Mouse (Mus musculus) gastrocnemius, adult 8-10 months (tissue): ENCODE results near the gene Cdca4. TPM values are rescaled to one million over a fixed set of nuclear protein-coding genes. Genes with fewer than 3 reads are reported as not detected.

Experiments
- DNase-seq, 2 experiments: peaks; one replicate each; pipeline ENCODE4 v3.0.0; 2022; ENCODE audit warnings: low spot score in 2 of 2
- total RNA-seq, 4 experiments: library from RNA; stranded (reverse); gene quantifications; 2 replicates each; pipeline ENCODE4 v1.2.4; 2022

Cdca4 gene
- total RNA-seq, 4 experiments from 2014 or later = 1.9 to 2.8 (median 2.5) TPM

- DNase-seq = no peak
These were observed 29.8 kb downstream of the Cdca4 start for GRCm38 (mm10) chr12:112799237-112799970.

DNA sequence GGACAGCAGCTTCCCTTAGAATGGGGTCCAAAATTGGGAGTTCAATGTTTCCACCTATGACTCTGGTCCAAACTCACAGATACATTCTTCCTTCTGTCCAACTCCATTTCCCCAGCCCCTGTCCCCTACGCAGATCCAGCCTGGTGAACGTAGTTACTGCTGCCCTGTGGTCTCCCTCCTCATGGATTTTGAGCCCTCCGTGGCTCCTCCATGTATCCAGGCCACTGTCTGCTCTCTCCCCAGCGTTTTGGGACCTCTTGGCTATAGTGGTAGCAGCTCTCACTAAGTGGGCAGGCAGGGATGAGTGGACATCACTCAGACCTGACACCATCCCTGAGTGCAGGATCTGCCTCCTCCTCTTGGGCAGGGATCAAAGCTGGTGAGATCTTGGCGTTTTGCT lies 30.5 kb downstream of the Cdca4 start:
- DNase-seq = no peak

DNA sequence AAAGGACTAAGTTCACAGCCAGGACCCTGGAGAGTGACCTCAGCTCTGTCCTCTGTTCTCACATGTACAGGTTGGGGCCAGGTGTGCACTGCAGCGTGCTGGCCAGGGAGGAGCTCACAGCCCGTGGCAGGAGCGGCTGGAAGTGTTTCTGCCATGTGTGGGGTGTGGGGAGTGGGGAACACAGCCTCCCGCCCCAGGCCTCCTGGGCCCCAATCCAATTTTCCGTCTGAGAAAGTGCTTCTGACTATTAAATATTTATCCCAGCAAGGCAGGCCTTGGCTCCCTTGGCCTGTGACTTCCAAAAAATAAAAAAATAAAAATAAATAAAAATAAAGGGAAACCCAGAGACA lies 30.9 kb downstream of the Cdca4 start:
- no peak for DNase-seq

DNA sequence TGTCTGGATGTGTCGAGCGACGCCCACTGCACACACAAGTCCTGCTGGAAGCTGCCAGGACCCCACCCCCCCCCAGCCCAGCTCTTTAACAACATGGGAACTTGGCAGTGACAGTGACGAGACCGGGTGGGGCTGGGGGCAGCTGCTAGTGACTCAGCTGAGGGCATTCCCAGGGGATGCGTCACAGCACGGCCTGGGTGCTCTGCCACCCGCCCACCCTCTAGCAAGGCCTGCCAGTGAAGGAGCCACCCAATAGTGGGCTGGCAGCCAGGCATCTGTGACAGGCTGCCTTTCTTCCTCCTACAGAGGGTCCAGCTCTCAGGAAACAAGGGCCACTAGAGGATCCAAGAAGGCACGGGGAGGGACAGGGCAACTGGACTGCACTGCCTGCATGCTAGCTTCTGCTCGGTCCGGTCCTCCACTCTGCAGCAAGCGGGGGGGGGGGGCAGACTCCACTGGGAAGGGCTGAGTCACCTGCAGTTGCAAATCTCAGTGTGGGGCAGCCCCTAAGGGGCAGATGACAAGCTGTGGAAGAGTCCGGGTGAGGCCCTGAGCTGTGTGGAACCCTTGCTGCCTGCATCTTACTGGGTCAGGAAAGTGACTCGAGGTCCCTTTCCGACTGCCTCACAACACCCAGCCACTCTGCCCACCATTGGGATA lies 31.4 kb downstream of the Cdca4 start:
- DNase-seq = no peak

DNA sequence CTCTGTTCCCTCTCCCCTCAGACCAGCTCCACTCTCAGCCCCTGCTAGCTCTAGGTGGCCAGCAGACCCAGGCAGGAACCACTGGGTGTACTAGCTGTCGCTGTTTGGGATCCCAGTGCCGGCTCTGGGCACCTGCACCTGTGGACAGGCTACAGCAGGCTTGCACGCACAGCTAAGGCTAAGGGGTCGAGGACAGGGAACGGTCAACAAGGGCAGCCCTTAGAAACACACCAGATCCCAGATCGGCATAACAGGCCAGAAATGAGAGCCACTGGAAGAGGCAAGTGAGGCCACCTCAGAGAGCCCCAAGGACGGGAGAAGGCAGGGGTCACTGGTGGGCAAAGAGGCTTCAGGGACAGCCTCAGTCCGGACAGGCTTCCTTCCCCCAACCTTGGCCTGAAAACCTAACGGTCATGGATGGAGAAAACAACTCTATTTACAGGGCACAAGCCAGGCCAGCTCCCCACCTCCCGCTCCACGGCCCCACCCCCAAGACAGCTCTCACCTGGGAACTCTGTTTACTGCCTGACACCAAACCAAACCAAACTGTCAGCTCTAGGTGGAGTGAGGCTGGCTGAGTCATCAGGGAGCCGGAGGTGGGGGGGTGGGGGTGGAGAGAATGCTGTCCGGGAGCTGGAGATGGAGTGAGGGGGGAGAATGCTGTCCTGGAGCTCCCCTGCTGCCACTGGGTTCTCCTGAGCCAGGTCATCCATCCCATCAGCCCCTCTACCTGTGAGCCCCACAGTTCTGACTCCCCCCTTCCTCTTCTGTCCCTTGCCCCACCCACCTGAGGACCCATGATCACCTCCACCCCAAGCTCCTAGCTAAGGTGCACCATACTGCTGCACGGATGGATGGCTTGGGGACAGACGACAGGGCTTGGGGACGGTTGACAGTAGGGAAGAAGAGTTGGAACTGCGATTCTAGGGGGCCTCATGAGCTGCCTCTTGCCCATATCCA lies 32.4 kb downstream of the Cdca4 start:
- no peak for DNase-seq

GRCm38 (mm10) chr12:112795466-112796104 lies 33.6 kb downstream of the Cdca4 start:
- DNase-seq = peak; percentile 52 to 60

GRCm38 (mm10) chr12:112794998-112795397 lies 34.2 kb downstream of the Cdca4 start:
- no peak for DNase-seq

DNA sequence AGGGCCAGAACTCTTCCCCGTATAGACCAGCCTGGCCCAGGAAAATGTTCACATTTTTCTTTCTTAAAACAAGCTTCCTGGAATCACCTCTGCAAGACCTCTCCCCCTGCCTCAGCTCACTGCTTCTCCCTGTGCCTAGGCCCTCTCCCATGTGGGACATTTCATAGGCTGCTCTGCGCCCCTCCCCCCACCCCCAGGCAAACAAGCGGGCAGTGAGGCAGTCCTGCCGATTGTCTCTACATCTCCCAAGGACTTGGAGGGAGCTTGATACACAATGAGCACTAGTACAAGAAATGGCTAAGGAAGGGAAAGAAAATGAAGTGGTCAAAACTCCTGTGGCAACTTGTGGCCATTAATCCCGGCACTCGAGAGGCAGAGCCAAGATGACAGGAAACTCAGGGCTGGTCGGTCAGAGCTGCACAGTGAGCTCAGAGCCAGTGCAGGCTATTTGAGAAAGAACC lies 34.8 kb downstream of the Cdca4 start:
- DNase-seq = no peak

DNA sequence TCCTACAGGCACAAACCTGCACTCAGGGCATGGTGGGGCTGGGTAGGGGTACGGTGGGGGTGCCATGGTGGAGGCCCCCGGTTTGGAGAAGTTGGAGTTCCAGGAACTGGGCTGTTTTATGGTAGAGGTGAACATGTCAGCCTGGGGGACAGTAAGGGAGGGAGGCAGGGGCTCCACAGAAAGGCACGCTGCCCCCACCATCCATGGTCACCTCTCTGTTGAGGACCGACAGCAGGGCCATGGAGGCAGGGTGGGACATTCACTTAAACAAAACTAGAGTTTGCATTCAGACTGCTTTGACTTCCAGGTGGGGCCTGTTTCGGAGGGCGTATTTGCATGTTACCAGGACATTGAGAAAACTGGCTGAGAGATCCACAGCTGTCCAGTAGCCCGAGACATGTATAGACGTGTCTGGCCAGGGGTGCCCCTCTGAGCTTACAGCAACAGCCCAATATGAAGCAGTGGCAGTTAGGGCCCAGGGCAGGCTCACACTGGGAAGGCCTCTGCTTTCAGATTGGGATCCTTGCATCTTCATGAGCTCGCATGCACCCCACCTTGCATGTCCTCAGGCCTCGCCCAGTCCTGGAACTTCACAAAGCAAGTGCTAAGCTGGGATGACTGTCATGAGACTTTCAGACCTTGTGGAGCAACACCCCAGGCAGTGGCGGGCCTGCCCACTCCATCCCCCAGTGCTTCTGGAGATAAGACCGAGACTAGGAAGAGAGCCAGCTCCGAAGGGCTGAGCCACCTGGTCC lies 35.4 kb downstream of the Cdca4 start:
- peak in 1 of 2 experiments; percentile 37 for DNase-seq

DNA sequence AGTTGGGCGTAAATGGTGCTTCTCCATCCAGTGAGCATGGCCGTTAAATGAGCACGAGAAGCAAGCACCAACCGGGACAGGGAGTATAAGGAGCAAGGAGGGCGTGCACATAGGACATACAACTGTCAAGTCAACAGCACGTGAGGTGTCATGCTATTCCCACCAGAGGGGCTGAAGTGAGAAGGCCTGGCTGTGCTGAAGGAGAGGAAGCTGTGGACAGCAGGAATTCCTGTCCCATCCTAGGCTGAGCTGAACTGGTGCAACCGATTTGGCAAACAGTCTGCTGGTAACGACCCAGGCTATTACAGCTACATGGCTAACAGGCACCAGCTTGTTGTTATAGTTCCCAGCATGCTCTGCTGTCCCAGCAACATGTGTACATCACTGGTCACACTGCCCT lies 38.2 kb downstream of the Cdca4 start:
- DNase-seq = no peak

DNA sequence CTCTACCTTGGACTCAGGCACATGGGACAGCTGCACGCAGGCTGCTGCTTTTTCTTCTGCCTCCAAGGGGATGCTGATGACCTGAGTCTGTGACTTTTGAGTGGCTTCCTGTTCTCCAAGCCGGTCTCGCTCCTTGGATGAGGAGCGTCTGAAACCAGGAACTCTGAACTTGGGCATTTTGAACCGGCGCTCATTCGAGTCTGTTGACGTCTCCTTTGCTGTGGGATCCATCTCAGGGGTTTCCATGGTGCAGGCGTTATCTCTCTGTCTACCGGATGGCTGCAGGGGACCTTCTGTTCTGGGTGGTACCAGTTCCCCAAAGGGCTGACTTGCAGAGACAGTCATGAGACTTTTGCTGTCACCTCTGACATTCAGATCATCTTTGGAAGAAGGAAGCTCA lies 54.7 kb downstream of the Cdca4 start:
- no peak for DNase-seq

- no peak for DNase-seq
These were observed 55.2 kb downstream of the Cdca4 start for GRCm38 (mm10) chr12:112774026-112774425.

DNA sequence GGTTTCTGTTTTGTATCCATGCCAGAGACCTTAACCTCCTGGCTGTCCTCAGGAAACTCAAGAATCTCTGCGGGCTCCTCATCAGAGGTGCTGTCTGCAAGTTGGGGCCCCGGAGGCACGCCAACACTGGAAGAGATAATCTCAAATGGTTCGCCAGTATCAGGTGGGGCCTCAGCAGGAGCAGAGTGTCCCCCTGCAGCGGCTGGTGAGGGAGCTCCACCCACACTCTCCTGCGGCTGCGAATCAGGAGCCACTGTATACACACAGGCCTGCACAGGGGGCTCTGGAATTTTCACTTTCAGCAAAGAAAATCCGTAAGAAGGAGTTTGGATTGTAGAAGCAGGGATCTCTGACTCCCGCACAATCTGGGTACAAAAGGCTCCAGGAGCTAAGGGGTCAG lies 55.9 kb downstream of the Cdca4 start:
- no peak for DNase-seq

- DNase-seq = no peak
These were observed 56.9 kb downstream of the Cdca4 start for GRCm38 (mm10) chr12:112772306-112772705.

GRCm38 (mm10) chr12:112770396-112770795 lies 58.8 kb downstream of the Cdca4 start:
- DNase-seq = no peak

Other genes with a start within 250 kb of the Cdca4 start
- gene Inf2, start 240.6 kb downstream of the Cdca4 start, total RNA-seq = 1 to 10 TPM; 6.7 to 9.2 (median 8.4) TPM
- 1,000 to 10,000 TPM in 3 of 4 experiments, 100 to 1,000 TPM in 1; 952 to 1,087 (median 1,016) TPM for gene Adssl1, start 209.4 kb downstream of the Cdca4 start, total RNA-seq
- 10 to 100 TPM; 22.2 to 26.3 (median 24.3) TPM for gene Siva1, start 184.7 kb downstream of the Cdca4 start, total RNA-seq
- gene Akt1, start 154.5 kb downstream of the Cdca4 start, total RNA-seq = 10 to 100 TPM; 41.6 to 42.5 (median 42.0) TPM
- under 1 TPM; 0.48 to 0.90 (median 0.58) TPM for gene Zbtb42, start 150.6 kb downstream of the Cdca4 start, total RNA-seq
- 10 to 100 TPM in 3 of 4 experiments, 1 to 10 TPM in 1; 9.8 to 18.4 (median 12.5) TPM for gene Cep170b, start 109.0 kb downstream of the Cdca4 start, total RNA-seq
- gene Pld4, start 68.8 kb downstream of the Cdca4 start, total RNA-seq = 1 to 10 TPM in 3 of 4 experiments, under 1 TPM in 1; 0.48 to 2.5 (median 1.7) TPM
- 1 to 10 TPM; 6.9 to 8.7 (median 7.6) TPM for gene Ahnak2, start 26.8 kb downstream of the Cdca4 start, total RNA-seq
- under 1 TPM; 0.17 to 0.61 (median 0.45) TPM for gene Clba1, start 20.5 kb downstream of the Cdca4 start, total RNA-seq
- gene Gpr132, start 38.8 kb upstream of the Cdca4 start, total RNA-seq = not detected
- 10 to 100 TPM; 22.3 to 31.0 (median 26.7) TPM for gene Jag2, start 100.4 kb upstream of the Cdca4 start, total RNA-seq
- gene Nudt14, start 112.7 kb upstream of the Cdca4 start, total RNA-seq = 1 to 10 TPM; 5.2 to 8.8 (median 7.5) TPM
- gene Btbd6, start 147.1 kb upstream of the Cdca4 start, total RNA-seq = 10 to 100 TPM; 18.6 to 23.6 (median 21.7) TPM
- 10 to 100 TPM; 13.8 to 18.9 (median 18.4) TPM for gene Brf1, start 171.3 kb upstream of the Cdca4 start, total RNA-seq
- gene Pacs2, start 185.1 kb upstream of the Cdca4 start, total RNA-seq = 10 to 100 TPM; 32.6 to 36.9 (median 36.3) TPM
- not detected for gene Tex22, start 245.1 kb upstream of the Cdca4 start, total RNA-seq